Mouse (Mus musculus): Measurements from ENCODE around the gene Hebp1. TPM values are rescaled to one million over a fixed set of nuclear protein-coding genes. Genes with fewer than 3 reads are reported as not detected.

The Hebp1 gene
- total RNA-seq (2023): 10.9 TPM

DNA sequence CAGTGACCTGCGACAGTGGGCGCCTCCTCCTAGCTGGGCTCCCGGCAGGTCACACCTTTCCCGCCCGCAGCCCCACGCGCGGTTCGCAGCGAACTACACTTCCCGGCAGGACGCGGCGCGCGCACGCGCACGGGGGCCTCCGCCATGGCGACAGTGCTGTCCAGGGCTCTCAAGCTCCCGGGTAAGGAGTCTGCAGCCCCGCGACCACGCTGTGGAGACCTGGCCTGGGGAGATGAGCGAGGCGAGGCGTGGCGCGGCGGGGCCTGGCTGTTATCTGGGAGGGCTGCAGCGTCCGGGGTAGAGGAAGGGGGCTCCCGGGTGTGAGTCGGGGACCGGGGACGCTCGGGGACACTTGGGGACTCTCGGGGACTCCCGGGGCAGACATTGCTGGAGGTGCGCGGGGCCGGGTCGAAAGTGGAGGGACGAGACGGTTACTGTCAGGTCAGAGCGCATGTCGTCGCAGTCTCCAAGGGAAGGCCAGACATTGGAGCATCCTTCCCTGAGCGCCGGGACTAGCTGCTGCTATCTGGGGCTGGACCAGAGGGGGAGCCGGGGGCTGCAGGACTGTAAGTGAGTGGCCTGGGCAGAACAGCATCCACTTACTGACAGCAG is at the start of gene Hebp1, which contains the start of gene Fam234b:
Gene Hebp1 (minus strand): TSS at position 102 of the 612 bp plus-strand sequence.
Gene Fam234b (plus strand): TSS at position 57 of the 612 bp plus-strand sequence.

DNA sequence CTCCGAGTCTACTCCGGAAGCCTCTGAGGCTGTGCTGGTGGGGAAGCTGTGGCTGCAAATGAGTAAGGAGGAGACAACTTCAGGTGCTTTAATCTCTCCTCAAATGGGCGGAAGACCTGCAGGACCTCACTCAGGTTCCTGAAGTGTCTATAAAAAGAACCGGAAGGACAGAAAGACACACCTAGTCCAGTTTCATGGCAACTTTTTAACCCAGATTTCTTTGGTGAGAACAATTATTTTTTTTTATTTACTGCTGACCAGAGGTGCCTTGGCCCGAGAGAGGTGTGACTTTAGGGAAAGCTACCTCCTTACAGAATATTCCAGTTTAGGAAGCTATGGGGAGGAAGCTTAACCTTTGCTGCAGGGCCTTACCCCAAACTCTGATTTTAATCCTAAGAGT is 79.6 kb downstream of the Hebp1 start, which contains the start of gene Gprc5d:
Gene Gprc5d (minus strand): TSS at position 101 of the 400 bp plus-strand sequence.

Other genes with a start within 250 kb of the Hebp1 start
- gene Apold1, start 216.3 kb downstream of the Hebp1 start, total RNA-seq (2023): 0.21 TPM
- 156 TPM for gene Ddx47, start 186.4 kb downstream of the Hebp1 start, total RNA-seq (2023)
- 1.9 TPM for gene Gprc5a, start 132.4 kb downstream of the Hebp1 start, total RNA-seq (2023)
- gene Gprc5d, start 79.7 kb downstream of the Hebp1 start, total RNA-seq (2023): not detected
- gene Fam234b, start within 50 bp of the Hebp1 start, total RNA-seq (2023): 20.1 TPM
- not detected for gene Gsg1, start 56.3 kb upstream of the Hebp1 start, total RNA-seq (2023)
- gene Pbp2, start 112.4 kb upstream of the Hebp1 start, total RNA-seq (2023): not detected
- 22.4 TPM for gene Emp1, start 164.5 kb upstream of the Hebp1 start, total RNA-seq (2023)